Comparison of ENCODE assay signal across 18 mouse cellular contexts in genomic region chr12:72012126-72012525, GRCm38 (mm10). TPM values are rescaled to one million over a fixed set of nuclear protein-coding genes. Genes with fewer than 3 reads are reported as not detected.
"Had no signal": no experiment of that assay in that cellular context is flagged by ENCODE, and none has a peak within 500 bp of the region (broad histone marks: within the 10 kb centered on the region; RNA-seq: fewer than 3 reads in every experiment).

No protein-coding gene starts in this region.

- DNase-seq: kidney, adult 2 months; kidney, postnatal 36 days; left cerebral cortex, postnatal 4 days; liver, postnatal 0 days; lung, embryonic 14.5 days; lung, postnatal 10 days; lung, postnatal 36 days; thymus, adult 18-20 months; thymus, postnatal 36 days had no signal

- H3K27ac ChIP-seq: kidney, postnatal 0 days; limb, embryonic 12.5 days; limb, embryonic 15.5 days; liver, embryonic 14.5 days; midbrain, embryonic 15.5 days; neural tube, embryonic 13.5 days had no signal

- H3K36me3 ChIP-seq: limb, embryonic 12.5 days; limb, embryonic 15.5 days; midbrain, embryonic 15.5 days; neural tube, embryonic 13.5 days had no signal

- H3K9me3 ChIP-seq: limb, embryonic 12.5 days; limb, embryonic 15.5 days; midbrain, embryonic 15.5 days; neural tube, embryonic 13.5 days had no signal

- H3K9ac ChIP-seq: limb, embryonic 12.5 days; limb, embryonic 15.5 days; liver, embryonic 14.5 days; liver, postnatal 0 days; lung, embryonic 14.5 days; midbrain, embryonic 15.5 days; neural tube, embryonic 13.5 days had no signal

- H3K4me1 ChIP-seq: limb, embryonic 12.5 days; midbrain, embryonic 15.5 days; neural tube, embryonic 13.5 days had no signal

- H3K4me3 ChIP-seq: limb, embryonic 12.5 days; limb, embryonic 15.5 days; midbrain, embryonic 15.5 days; myocyte; neural tube, embryonic 13.5 days had no signal

RNA-seq across cellular contexts. Expression of gene Gpr135, which starts 58.8 kb away (rescaled TPM):
- total RNA-seq: megakaryocyte-erythroid progenitor cell, adult 5-6 weeks; monocyte, adult 5-6 weeks had no signal
